Mouse (Mus musculus) T-helper 2 cell (primary cell): Measurements from ENCODE around the gene Olfr530.

Source experiments
- in situ Hi-C: fragments of 300-600 bp; cut with MboI, MseI; formaldehyde crosslinking; loops from one replicate; pipeline ENCODE4 v1.15.1; 2025; ENCODE audit warnings: high pct_unique_total_duplicates

Gene Olfr530

DNA sequence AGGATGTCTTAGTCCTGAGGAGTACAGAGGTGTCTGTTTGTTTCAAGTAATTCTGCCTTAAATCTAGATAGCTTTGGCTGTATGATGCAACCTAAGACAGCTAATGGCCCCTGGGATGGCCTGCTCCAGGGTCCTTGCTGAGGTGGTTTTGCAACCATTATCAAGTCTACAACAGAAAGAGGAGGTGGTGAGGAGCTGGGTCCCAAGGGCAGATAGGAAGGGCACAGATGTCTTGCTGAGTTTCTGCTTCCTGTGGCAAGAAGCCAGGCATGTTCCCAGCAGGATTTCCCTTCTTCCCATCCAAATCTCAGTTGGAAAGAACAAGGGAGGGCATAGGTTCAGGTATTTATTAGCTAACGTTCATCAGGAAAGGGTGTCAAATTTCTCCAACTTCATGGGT, at the start of gene Olfr530:
Gene Olfr530 (minus strand): TSS at position 101 of the 400 bp plus-strand sequence.
- in situ Hi-C loops: loop anchor here (5.0 kb wide), 1 partner anchor 161 kb away; no protein-coding TSS in a partner anchor

DNA sequence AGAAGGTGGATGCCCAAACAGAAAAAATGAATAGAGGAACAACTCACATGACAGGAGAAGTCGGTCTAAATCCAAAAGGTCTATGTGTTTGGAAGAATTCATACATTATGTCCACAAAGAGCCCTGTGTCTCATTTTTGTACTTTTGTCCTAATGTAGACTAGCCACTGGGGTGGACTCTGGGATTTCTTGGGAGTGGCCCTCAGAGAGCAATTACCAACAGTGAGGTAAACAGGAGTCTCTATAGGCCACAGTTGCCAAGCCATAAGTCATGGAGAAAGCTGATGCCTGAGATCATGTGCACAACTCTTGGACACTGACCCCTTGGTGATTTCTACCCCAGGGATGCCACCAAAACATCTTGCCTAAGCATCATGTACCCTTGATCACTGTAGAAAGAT, 45.4 kb upstream of the Olfr530 start, which contains the start of gene Olfr532:
Gene Olfr532 (minus strand): TSS at position 101 of the 400 bp plus-strand sequence.
- in situ Hi-C loops: no loop called here

DNA sequence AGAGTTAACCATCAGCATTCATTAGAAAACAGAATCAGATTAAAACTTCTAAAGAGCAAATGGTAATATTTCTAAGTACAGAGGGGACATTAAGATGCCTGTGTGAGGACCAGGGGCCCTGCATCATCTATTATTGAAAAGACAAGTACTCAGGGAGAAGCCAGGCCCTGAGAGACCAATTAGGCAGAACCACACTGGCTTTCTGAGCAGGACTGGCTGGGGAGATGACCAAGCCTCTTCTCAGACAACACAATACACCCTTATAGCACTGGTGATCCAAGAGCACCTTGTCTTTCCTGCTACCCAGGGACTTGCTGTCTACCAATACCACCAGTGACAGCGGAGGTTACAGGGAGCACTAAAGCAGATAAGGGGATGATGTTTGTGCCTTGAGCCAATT, 26.7 kb upstream of the Olfr530 start, which contains the start of gene Olfr531:
Gene Olfr531 (minus strand): TSS at position 101 of the 400 bp plus-strand sequence.
- in situ Hi-C loops: loop anchor here (10.0 kb wide), 1 partner anchor 338 kb away; no protein-coding TSS in a partner anchor

DNA sequence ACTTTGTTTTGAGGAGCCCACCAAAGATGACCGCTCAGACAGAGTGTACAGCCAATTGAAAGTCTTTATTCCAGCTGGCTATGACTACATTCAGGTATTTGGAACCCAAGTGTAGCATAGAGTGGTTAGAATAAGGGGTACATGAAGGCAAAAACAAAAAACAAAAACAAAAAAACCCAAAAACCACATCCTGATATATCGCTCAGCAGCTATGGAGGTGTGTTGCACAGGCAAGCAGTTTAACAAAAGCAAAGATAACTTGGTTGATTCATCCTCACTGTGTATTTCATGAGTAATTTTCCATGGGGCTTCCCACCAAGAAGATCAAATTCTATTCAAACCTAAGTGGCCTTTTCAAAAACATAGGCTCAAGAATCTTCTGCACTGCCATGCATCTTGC, 780 bp upstream of the Olfr530 start:
- in situ Hi-C loops: loop anchor here (5.0 kb wide), 1 partner anchor 160 kb away; no protein-coding TSS in a partner anchor

DNA sequence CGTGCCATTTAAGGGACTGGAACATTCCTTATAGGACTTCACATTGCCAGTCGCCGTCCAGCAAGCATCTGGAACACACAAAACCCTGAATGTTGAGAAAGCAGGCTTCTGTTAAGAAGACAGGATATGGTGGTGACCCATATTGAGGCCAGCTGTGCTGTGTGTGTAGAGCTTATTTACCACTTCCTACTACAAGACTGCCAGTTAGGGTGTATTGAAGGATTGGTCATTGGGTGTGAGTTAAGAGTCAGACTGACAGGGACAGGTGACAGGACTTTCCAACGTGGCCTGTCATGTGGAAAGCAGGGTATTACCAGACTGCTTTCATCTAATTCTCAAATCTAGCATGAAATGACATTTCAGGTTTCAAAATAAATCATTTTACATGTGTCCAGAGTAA, 1.8 kb downstream of the Olfr530 start:
- in situ Hi-C loops: no loop called here

DNA sequence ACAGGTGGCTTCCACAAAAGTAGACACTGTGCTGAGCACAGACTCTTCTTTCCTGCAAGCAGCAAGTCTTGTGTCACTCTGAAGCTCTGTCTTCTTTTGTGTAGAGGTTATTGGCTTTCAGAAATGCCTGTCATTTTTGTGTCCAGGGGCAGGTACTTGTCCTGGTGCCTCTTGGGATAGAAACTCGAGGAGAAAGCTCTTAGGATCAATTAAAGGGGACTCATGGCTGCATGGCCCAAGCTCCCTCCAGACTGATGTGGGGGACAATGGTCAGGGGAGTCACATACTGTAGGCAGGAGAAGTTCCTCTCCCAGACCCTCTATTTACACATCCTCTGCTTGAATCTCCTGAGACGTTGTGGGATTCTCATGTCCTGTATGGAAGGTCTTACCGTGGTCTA, 14.6 kb downstream of the Olfr530 start, which contains the start of gene Olfr60:
Gene Olfr60 (minus strand): TSS at position 101 of the 400 bp plus-strand sequence.
- in situ Hi-C loops: loop anchor here (5.0 kb wide), 1 partner anchor 39 kb away; the partner anchor contains the start of gene Olfr525

DNA sequence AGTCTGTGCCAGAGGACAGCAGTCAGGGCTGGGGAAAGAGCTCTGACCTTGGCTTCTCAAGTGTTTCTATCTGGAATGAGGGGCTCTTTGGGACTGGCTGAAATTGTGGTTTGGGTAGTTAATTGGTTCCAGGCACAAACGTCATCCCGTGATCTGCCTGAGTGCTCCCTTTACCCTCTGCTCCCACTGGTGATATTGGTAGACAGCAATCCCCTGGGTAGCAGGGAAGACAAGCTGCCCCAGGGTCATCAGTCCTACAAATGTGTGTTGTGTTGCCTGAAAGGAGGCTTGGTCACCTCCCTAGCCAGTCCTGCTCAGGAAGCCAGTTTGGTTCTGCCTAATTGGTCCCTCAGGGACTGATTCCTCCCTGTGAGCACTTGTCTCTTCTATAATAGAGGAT, 42.4 kb downstream of the Olfr530 start, which contains the start of gene Olfr527:
Gene Olfr527 (plus strand): TSS at position 301 of the 400 bp plus-strand sequence.
- in situ Hi-C loops: no loop called here

DNA sequence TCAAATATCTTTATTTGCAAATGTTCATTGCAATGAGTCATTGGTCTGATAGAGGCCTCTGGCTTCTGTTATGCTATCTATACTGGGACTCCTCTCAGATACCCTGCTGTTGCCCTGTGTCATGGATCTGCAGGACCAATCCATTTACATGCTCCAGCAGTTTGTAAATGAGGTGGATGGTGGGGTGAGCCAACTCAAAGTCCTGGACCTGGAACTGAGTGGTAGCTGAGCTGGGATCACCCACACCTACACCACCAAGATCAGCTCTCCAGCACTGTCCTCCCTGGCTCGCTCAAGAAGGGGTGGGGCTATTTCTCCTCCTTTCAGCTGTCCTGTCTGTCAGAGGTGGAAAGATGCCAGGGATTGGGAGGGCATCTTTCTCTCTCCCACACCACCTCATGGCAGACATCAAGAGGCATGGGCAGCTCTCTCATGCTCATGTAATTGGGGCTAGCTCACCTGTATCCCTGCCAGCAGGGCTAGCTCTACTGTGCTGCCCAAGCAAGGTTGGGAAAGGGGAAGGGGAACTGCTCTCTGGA, 46.3 kb downstream of the Olfr530 start:
- in situ Hi-C loops: no loop called here
